Mouse (Mus musculus) small intestine, adult 2 months (tissue): ENCODE measurements at regions not wholly inside any gene's neighbourhood (a gene's known extent, or its start where the extent isn't known, plus 50 kb on each side); places are given as distances from the start of the nearest gene placed in this dataset.

ENCODE experiments used
- H3K27ac ChIP-seq: fragments of 200-500 bp; 2 replicates; pipeline ENCODE4 v1.5.1; 2012; ENCODE audit warnings: low read depth, low read length, control low read depth, inconsistent platforms; ENCODE audit not compliant: insufficient read depth
- H3K27me3 ChIP-seq: fragments of 200-500 bp; 2 replicates; pipeline ENCODE4 v1.6.1; 2012; ENCODE audit warnings: mild to moderate bottlenecking, moderate library complexity, low read length, inconsistent platforms; ENCODE audit not compliant: control insufficient read depth, insufficient read depth
- H3K36me3 ChIP-seq: fragments of 200-500 bp; 2 replicates; pipeline ENCODE4 v1.6.1; 2012; ENCODE audit warnings: mild to moderate bottlenecking, low read length, control low read depth, inconsistent platforms; ENCODE audit not compliant: control insufficient read depth, insufficient read depth
- H3K4me1 ChIP-seq: fragments of 200-500 bp; 2 replicates; pipeline ENCODE4 v1.6.1; 2012; ENCODE audit warnings: low read length, inconsistent platforms, mixed read lengths; ENCODE audit not compliant: control insufficient read depth, insufficient read depth, insufficient read length
- H3K4me3 ChIP-seq: fragments of 200-500 bp; 2 replicates; pipeline ENCODE4 v1.5.1; 2012; ENCODE audit warnings: low read depth, mild to moderate bottlenecking, control low read depth, inconsistent platforms, low read length, moderate library complexity
- CTCF ChIP-seq: fragments of 200-500 bp; IDR thresholded peaks from 2 replicates; pipeline ENCODE4 v1.5.1; 2012; ENCODE audit warnings: low read depth, mild to moderate bottlenecking, control low read depth, inconsistent platforms, low read length, moderate library complexity, mixed read lengths; ENCODE audit not compliant: insufficient replicate concordance, insufficient read length; ENCODE audit errors: extremely low read depth
- POLR2A ChIP-seq: fragments of 200-500 bp; IDR thresholded peaks from 2 replicates; pipeline ENCODE4 v1.6.1; 2012; ENCODE audit warnings: low read depth, mild to moderate bottlenecking, control low read depth, inconsistent platforms, low read length, moderate library complexity
- WGBS: fragments of 180-500 bp; shearing (Covaris S2); methylation state at CpG from one replicate; pipeline ENCODE4 v1.1.7; 2018; 5-methylcytosine and 5-hydroxymethylcytosine counted together

- Histone ChIP-seq H3K36me3 (no peaks in the 10 kb centered on the region), H3K4me3 (no peak overlapping the region)
Measured at GRCm38 (mm10) chr2:9709466-9709865, 171.6 kb upstream of the 4930412O13Rik start.

GRCm38 (mm10) chr2:9717904-9718303, 163.1 kb upstream of the 4930412O13Rik start:
- 60% methylated on average over 1 of the region's 1 CpGs for WGBS
- no peaks in the 10 kb centered on the region for H3K4me1 ChIP-seq
- H3K27ac ChIP-seq: no peak overlapping the region
- no peaks in the 10 kb centered on the region for H3K36me3 ChIP-seq
- H3K4me3 ChIP-seq: no peak overlapping the region
- TF ChIP-seq POLR2A (no peak), CTCF (no peak)
- H3K27me3 ChIP-seq: no peaks in the 10 kb centered on the region

More at GRCm38 (mm10) chr2:9709466-9709865, 171.6 kb upstream of the 4930412O13Rik start:
- Histone ChIP-seq H3K4me1 (no peaks in the 10 kb centered on the region), H3K27ac (no peak overlapping the region), H3K27me3 (no peaks in the 10 kb centered on the region)
- 77% methylated on average over 7 of the region's 7 CpGs for WGBS
- TF ChIP-seq CTCF: no peak
- no peak for TF ChIP-seq POLR2A

- no peaks in the 10 kb centered on the region for H3K4me1 ChIP-seq
- no peak overlapping the region for H3K4me3 ChIP-seq
- no peak overlapping the region for H3K27ac ChIP-seq
- TF ChIP-seq POLR2A (no peak), CTCF (no peak)
- no peaks in the 10 kb centered on the region for H3K36me3 ChIP-seq
- WGBS: 78% methylated on average over 7 of the region's 7 CpGs
- no peaks in the 10 kb centered on the region; the same call in 1 of the 2 replicates for H3K27me3 ChIP-seq
Measured at GRCm38 (mm10) chr2:9733243-9733642, 147.8 kb upstream of the 4930412O13Rik start.

- Histone ChIP-seq H3K27me3 (no peaks in the 10 kb centered on the region), H3K27ac (no peak overlapping the region), H3K4me3 (no peak overlapping the region), H3K36me3 (no peaks in the 10 kb centered on the region), H3K4me1 (no peaks in the 10 kb centered on the region)
- TF ChIP-seq CTCF (no peak), POLR2A (no peak)
- WGBS: 69% methylated on average over 3 of the region's 3 CpGs
Measured at GRCm38 (mm10) chr2:9744181-9744580, 136.9 kb upstream of the 4930412O13Rik start.

- Histone ChIP-seq H3K27me3 (no peaks in the 10 kb centered on the region), H3K4me1 (peaks cover 11% of the 10 kb centered on the region), H3K4me3 (no peak overlapping the region), H3K36me3 (no peaks in the 10 kb centered on the region), H3K27ac (no peak overlapping the region)
- WGBS: 36% methylated on average over 11 of the region's 11 CpGs
- TF ChIP-seq POLR2A: no peak
- TF ChIP-seq CTCF: no peak
Measured at GRCm38 (mm10) chr2:9749829-9750788, 130.9 kb upstream of the 4930412O13Rik start.

- H3K4me1 ChIP-seq: peaks cover 11% of the 10 kb centered on the region
- no peaks in the 10 kb centered on the region for H3K27me3 ChIP-seq
- no peak overlapping the region for H3K27ac ChIP-seq
- no peaks in the 10 kb centered on the region for H3K36me3 ChIP-seq
- TF ChIP-seq POLR2A (no peak), CTCF (no peak)
- WGBS: 22% methylated on average over 7 of the region's 7 CpGs
- H3K4me3 ChIP-seq: no peak overlapping the region
Measured at GRCm38 (mm10) chr2:9753691-9754090, 127.4 kb upstream of the 4930412O13Rik start.

GRCm38 (mm10) chr2:9754153-9754552, 126.9 kb upstream of the 4930412O13Rik start:
- WGBS: 19% methylated on average over 6 of the region's 6 CpGs
- Histone ChIP-seq H3K36me3 (no peaks in the 10 kb centered on the region), H3K27ac (no peak overlapping the region), H3K27me3 (no peaks in the 10 kb centered on the region), H3K4me1 (peaks cover 11% of the 10 kb centered on the region), H3K4me3 (no peak overlapping the region)
- no peak for TF ChIP-seq CTCF
- no peak for TF ChIP-seq POLR2A
